Comparison of ENCODE assay signal across 8 mouse cellular contexts in genomic region chr11:69800138-69800391, GRCm38 (mm10). TPM values are rescaled to one million over a fixed set of nuclear protein-coding genes. Genes with fewer than 3 reads are reported as not detected.
DNase-seq lines count a peak whose midpoint lies in the region; ATAC-seq and TF ChIP-seq lines count a peak whose summit lies in the region.
"Had no signal": no experiment of that assay in that cellular context is flagged by ENCODE, and none has a peak within 500 bp of the region (broad histone marks: within the 10 kb centered on the region; RNA-seq: fewer than 3 reads in every experiment).

No protein-coding gene starts in this region.

- under 1% methylated on average over 11 of the region's 11 CpGs for WGBS in liver, embryonic 15.5 days (ENCODE audit: insufficient replicate concordance)

- no peak for ATAC-seq in liver, embryonic 15.5 days (ENCODE audit: insufficient read depth)
- no peak for ATAC-seq in erythroblast, adult 5-6 weeks (replicated peaks; ENCODE audit: low FRiP score, poor library complexity, severe bottlenecking)

- peak overlapping the region; percentile 78; the same call in 1 of the 2 replicates for H3K4me3 ChIP-seq in cortical plate, adult 2 months (ENCODE audit: insufficient read depth, low read length)
- peak overlapping the region; percentile 27; the same call in 1 of the 2 replicates for H3K4me3 ChIP-seq in liver, embryonic 15.5 days (replicated peaks)

- peak overlapping the region; percentile 51 for H3K4me2 ChIP-seq in liver, embryonic 15.5 days

- no peaks in the 10 kb centered on the region for H3K36me3 ChIP-seq in liver, embryonic 15.5 days (replicated peaks)

- H3K27ac ChIP-seq in cortical plate, adult 2 months (ENCODE audit: insufficient read depth, low read length): 0 out of 2 replicates have a peak overlapping the region, but pooled peaks have one; percentile 41
- no peak overlapping the region for H3K27ac ChIP-seq in liver, embryonic 15.5 days (replicated peaks)

- no peaks in the 10 kb centered on the region for H3K9me3 ChIP-seq in liver, embryonic 15.5 days (replicated peaks)

- intact Hi-C loops in left cerebral cortex, postnatal 4 days (cut with DNase I): loop anchor here (5.0 kb wide), 2 partner anchors 37 to 38 kb away; partner anchors contain the start of genes Nlgn2, Slc35g3 and Tmem256
- intact Hi-C loops in heart, postnatal 10 days (cut with DNase I): no loop called here

- no peak overlapping the region for H3K9ac ChIP-seq in liver, embryonic 15.5 days

- no peak for TF ChIP-seq CTCF in cortical plate, adult 2 months (IDR thresholded peaks at IDR 0.05; ENCODE audit: extremely low read depth, insufficient read depth, low read length)

- peaks cover 1% of the 10 kb centered on the region; the same call in 1 of the 2 replicates for H3K4me1 ChIP-seq in cortical plate, adult 2 months (ENCODE audit: control insufficient read depth, insufficient read depth, low read length)
- peaks cover 60% of the 10 kb centered on the region for H3K4me1 ChIP-seq in liver, embryonic 15.5 days (replicated peaks)

- H3K27me3 ChIP-seq in liver, embryonic 15.5 days: peaks cover 97% of the 10 kb centered on the region

- TF ChIP-seq POLR2A in cortical plate, adult 2 months (IDR thresholded peaks at IDR 0.05; ENCODE audit: extremely low read depth, insufficient read depth, low read length): no peak

- DNase-seq in left cerebral cortex, postnatal 4 days: peak; percentile 83
- DNase-seq in left cerebral cortex, adult 8-10 months (ENCODE audit: low spot score in 2 of 2): no peak
- peak; percentile 18 to 28 for DNase-seq in heart, postnatal 10 days
- DNase-seq in T-cell, adult 2 months (ENCODE audit: low spot score): no peak

RNA-seq across cellular contexts. Expression of gene Fgf11, which starts 1.6 kb away (rescaled TPM):
- 10 to 100 TPM; 25.2 to 29.6 TPM for total RNA-seq in left cerebral cortex, postnatal 4 days (2021)
- 10 to 100 TPM; 18.8 to 22.3 (median 19.7) TPM for total RNA-seq in left cerebral cortex, adult 8-10 months (2022)
- polyA plus RNA-seq in cortical plate, adult 2 months (2012; rRNA removed): 17.3 and 17.6 TPM in 2 replicates
- 1 to 10 TPM; 1.9 to 3.5 TPM for total RNA-seq in heart, postnatal 10 days (2021)
- polyA plus RNA-seq in liver, embryonic 15.5 days (2015; fragmentation: Nextera tagmentation; extraction: Ambion mirVana): 0.16 and 0.18 TPM in 2 replicates
- total RNA-seq in erythroblast, adult 5-6 weeks (2015; ENCODE audit: low replicate concordance): not detected in 2 replicates
- not detected in 2 replicates for total RNA-seq in erythroblast, adult 5-6 weeks (2017; ENCODE audit: low replicate concordance)
- total RNA-seq: neutrophil, adult 5-6 weeks had no signal

RNA-seq across cellular contexts. Expression of gene Chrnb1, which starts 4.3 kb away (rescaled TPM):
- 1 to 10 TPM in 1 of 2 experiments, under 1 TPM in 1; 0.48 to 1.5 TPM for total RNA-seq in left cerebral cortex, postnatal 4 days (2021)
- 1 to 10 TPM in 2 of 4 experiments, under 1 TPM in 2; 0.51 to 1.2 (median 0.92) TPM for total RNA-seq in left cerebral cortex, adult 8-10 months (2022)
- polyA plus RNA-seq in cortical plate, adult 2 months (2012; rRNA removed): 1.4 and 2.1 TPM in 2 replicates
- total RNA-seq in heart, postnatal 10 days (2021): 1 to 10 TPM; 5.8 to 7.1 TPM
- 0.84 and 1.3 TPM in 2 replicates for polyA plus RNA-seq in liver, embryonic 15.5 days (2015; fragmentation: Nextera tagmentation; extraction: Ambion mirVana)
- total RNA-seq in erythroblast, adult 5-6 weeks (2015; ENCODE audit: low replicate concordance): 4.0 TPM in 1 of 2 replicates, not detected in the other
- 0.26 TPM in 1 of 2 replicates, not detected in the other for total RNA-seq in erythroblast, adult 5-6 weeks (2017; ENCODE audit: low replicate concordance)

RNA-seq across cellular contexts. Expression of gene Tmem102, which starts 5.4 kb away (rescaled TPM):
- not detected for total RNA-seq in left cerebral cortex, postnatal 4 days (2021)
- under 1 TPM in 2 of 4 experiments, not detected in 2; 0.16 to 0.20 TPM for total RNA-seq in left cerebral cortex, adult 8-10 months (2022)
- polyA plus RNA-seq in cortical plate, adult 2 months (2012; rRNA removed): 0.06 TPM in 1 of 2 replicates, not detected in the other
- total RNA-seq in heart, postnatal 10 days (2021): 1 to 10 TPM in 1 of 2 experiments, under 1 TPM in 1; 0.94 to 1.2 TPM
- polyA plus RNA-seq in liver, embryonic 15.5 days (2015; fragmentation: Nextera tagmentation; extraction: Ambion mirVana): 0.69 and 0.94 TPM in 2 replicates
- not detected in 2 replicates for total RNA-seq in erythroblast, adult 5-6 weeks (2015; ENCODE audit: low replicate concordance)
- total RNA-seq in erythroblast, adult 5-6 weeks (2017; ENCODE audit: low replicate concordance): not detected in 2 replicates

RNA-seq across cellular contexts. Expression of gene Gm39566, which starts 15.0 kb away (rescaled TPM):
- not detected for total RNA-seq in left cerebral cortex, postnatal 4 days (2021)
- total RNA-seq in left cerebral cortex, adult 8-10 months (2022): not detected
- not detected in 2 replicates for polyA plus RNA-seq in cortical plate, adult 2 months (2012; rRNA removed)
- total RNA-seq in heart, postnatal 10 days (2021): not detected
- polyA plus RNA-seq in liver, embryonic 15.5 days (2015; fragmentation: Nextera tagmentation; extraction: Ambion mirVana): not detected in 2 replicates
- 0.42 TPM in 1 of 2 replicates, not detected in the other for total RNA-seq in erythroblast, adult 5-6 weeks (2015; ENCODE audit: low replicate concordance)
- total RNA-seq in erythroblast, adult 5-6 weeks (2017; ENCODE audit: low replicate concordance): 0.14 TPM in 1 of 2 replicates, not detected in the other
- total RNA-seq: neutrophil, adult 5-6 weeks had no signal

RNA-seq across cellular contexts. Expression of gene Spem2, which starts 18.2 kb away (rescaled TPM):
- total RNA-seq in left cerebral cortex, postnatal 4 days (2021): not detected
- not detected for total RNA-seq in left cerebral cortex, adult 8-10 months (2022)
- not detected in 2 replicates for polyA plus RNA-seq in cortical plate, adult 2 months (2012; rRNA removed)
- not detected for total RNA-seq in heart, postnatal 10 days (2021)
- polyA plus RNA-seq in liver, embryonic 15.5 days (2015; fragmentation: Nextera tagmentation; extraction: Ambion mirVana): not detected in 2 replicates
- total RNA-seq in erythroblast, adult 5-6 weeks (2015; ENCODE audit: low replicate concordance): not detected in 2 replicates
- not detected in 2 replicates for total RNA-seq in erythroblast, adult 5-6 weeks (2017; ENCODE audit: low replicate concordance)

Comparison
In these comparisons a context has a peak if more than half of its experiments do, and no peak if none do; other contexts are left out.
1. DNase-seq: peak in left cerebral cortex, postnatal 4 days (single experiment) and heart, postnatal 10 days (2 of 2); none in left cerebral cortex, adult 8-10 months (0 of 2) and T-cell, adult 2 months (single experiment).
2. RNA of gene Fgf11, which starts 1.6 kb away (total RNA-seq): 25.2 to 29.6 TPM in left cerebral cortex, postnatal 4 days and 18.8 to 22.3 TPM in left cerebral cortex, adult 8-10 months; 1.9 to 3.5 TPM in heart, postnatal 10 days and not detected in erythroblast, adult 5-6 weeks; every median in the first group is over 4 times any median in the second.